Mouse (Mus musculus): ENCODE measurements around the gene Nat8f1. TPM values are rescaled to one million over a fixed set of nuclear protein-coding genes. Genes with fewer than 3 reads are reported as not detected.
"Not testable (repeated sequence)": the region's sequence is repeated elsewhere in the genome, so short reads cannot be mapped to it uniquely, and the experiment has no call there.

Gene Nat8f1
- 14.0 and 15.7 TPM in 2 replicates for polyA plus RNA-seq (2015; fragmentation: Nextera tagmentation; extraction: Ambion mirVana)

DNA sequence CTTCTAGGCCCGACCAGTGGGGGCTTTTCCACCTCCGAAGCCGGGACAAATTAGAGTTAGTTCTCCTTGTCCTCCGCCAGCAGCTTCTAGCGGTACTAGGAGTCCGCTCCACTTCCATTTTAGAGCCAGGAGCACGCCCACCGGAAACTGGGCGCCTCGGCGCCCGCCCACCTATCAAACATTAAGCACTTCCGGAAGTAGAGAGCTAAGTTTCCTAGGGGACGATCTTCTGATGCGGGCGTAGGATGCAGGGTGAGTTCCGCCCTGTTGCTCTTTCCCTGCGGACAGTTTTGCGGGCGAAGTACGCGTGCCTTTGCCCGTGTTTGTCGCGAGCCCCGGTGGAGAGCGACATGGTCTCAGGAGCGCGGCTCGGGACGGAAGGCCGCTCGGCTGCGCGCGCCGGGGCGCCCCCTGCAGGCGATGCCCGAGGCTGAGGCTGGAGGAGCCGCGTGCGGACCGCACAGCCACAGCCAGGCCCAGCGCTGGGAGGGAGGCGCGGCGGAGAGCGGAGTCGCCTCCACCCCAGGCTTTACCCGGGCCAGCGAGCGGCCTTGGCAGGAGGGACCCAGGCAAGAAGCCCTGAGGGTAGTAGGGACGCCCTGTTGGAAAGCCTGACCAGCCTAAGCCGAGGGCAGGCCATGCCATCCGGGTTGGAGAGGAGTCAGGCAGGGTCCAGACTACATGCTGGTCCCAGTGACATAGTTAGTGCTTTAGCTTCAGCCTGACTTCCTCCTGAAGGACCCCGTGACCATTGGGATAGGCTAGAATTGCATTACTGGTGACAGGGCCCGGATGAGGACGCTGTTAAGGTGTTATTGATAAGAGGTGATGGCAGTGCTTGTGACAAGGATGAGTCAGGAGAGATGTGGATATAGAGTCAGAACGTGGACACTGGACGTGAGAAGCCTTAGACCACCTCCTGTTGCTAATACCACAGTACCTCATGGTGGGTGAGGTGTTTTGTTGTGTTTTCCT, at the start of gene Nat8f1:
Gene Nat8f1, minus strand, starts transcription at position 149 of the 975 bp plus-strand sequence.
- peak within 1 kb of the TSS; percentile 85 for H3K27ac ChIP-seq
- H3K4me3 ChIP-seq (replicated peaks): peak within 1 kb of the TSS; percentile 54
- not testable (repeated sequence) for H3K27me3 ChIP-seq, H3K9me3 ChIP-seq, H3K36me3 ChIP-seq
- under 1% methylated on average over 39 of the region's 61 CpGs for WGBS
- peak; percentile 98 for ATAC-seq
- H3K4me2 ChIP-seq (replicated peaks): peak within 1 kb of the TSS; percentile 86
- H3K4me1 ChIP-seq (replicated peaks): peaks cover 17% of the 10 kb centered on the region
- H3K9ac ChIP-seq (replicated peaks): peak within 1 kb of the TSS; percentile 69

DNA sequence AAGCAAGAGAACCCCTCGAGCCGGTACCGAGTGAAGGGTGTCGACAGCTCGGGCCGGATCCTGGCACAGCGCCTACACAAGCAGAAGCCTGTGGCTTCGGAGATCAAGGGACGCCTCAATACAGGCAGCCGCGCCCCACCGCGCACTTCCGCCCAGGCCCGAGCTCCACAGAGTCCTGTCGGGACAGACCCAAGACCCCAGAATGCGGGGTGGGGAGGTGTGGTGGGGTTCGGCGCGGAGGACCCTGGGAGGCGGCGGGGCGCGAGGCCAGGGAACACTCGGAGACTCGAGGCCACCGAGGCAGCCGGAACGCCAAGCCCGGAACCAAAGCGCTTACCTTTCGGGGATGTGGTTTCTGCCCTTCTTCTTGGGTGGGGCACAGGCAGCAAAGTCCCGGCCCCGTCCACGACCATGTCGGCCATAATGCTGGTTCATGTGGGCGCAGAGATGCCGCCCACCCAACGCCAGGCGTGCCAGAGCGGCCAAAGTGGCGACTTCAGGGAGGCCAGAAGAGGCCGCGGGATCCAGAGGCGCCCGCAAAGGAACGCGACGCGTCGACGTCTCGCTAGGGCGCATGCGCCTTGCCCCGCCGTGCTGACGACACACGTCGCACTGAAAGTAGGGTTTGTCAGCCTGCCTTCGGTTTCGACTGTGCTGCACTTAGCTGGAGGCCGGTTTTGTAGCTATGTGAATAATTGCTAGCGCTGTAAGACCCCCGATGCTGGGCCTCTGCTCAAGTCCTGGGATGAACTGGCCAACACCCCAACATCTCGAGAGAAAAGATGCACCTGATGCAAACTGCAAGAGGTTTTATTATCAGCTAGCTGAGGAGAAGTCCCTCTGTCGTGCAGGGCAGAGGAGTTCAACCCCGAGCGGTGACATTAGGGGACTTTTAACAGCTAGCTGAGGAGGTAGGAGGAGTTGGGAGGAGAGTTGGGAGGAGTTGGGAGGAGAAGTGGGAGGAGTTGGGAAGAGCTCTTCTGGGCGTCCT, 45.9 kb upstream of the Nat8f1 start, which contains the start of gene Dusp11:
Gene Dusp11, minus strand, starts transcription at position 567 of the 991 bp plus-strand sequence.
- ATAC-seq: peak; percentile 97
- WGBS: under 1% methylated on average over 70 of the region's 70 CpGs

DNA sequence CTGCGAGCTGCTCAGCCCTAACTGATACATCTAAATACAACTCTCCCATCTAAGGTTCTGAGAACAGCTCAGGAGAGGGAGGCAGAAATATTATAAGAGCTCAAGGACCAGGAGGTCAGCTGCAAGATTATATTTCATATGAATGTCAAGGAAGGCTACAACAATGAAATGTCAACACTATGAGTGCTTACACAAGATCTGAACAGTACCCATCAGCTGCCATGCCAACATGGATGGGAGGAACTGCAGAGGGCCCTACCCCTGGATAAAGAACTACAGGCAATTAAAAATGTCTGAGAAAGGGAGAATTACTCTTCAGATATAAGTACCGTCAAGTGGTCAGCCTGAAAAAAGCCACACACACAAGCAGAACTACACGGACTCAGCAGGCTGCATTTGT, 42.1 kb upstream of the Nat8f1 start:
- 95% methylated on average over 3 of the region's 3 CpGs for WGBS
- ATAC-seq: no peak
- peaks cover 24% of the 10 kb centered on the region for H3K4me1 ChIP-seq (replicated peaks)
- no peaks in the 10 kb centered on the region for H3K27me3 ChIP-seq
- H3K4me3 ChIP-seq (replicated peaks): no peak overlapping the region
- no peak overlapping the region for H3K27ac ChIP-seq
- no peak overlapping the region for H3K9ac ChIP-seq (replicated peaks)
- no peaks in the 10 kb centered on the region for H3K9me3 ChIP-seq
- H3K4me2 ChIP-seq (replicated peaks): no peak overlapping the region
- H3K36me3 ChIP-seq: peaks cover 43% of the 10 kb centered on the region

More for the DNA sequence above, 45.9 kb upstream of the Nat8f1 start, which contains the start of gene Dusp11:
- H3K36me3 ChIP-seq: peaks cover 14% of the 10 kb centered on the region
- no peaks in the 10 kb centered on the region for H3K9me3 ChIP-seq
- peak within 1 kb of the TSS; percentile 93 for H3K9ac ChIP-seq (replicated peaks)
- H3K4me3 ChIP-seq (replicated peaks): peak within 1 kb of the TSS; percentile 88
- H3K4me2 ChIP-seq (replicated peaks): peak within 1 kb of the TSS; percentile 83
- no peaks in the 10 kb centered on the region for H3K27me3 ChIP-seq
- H3K4me1 ChIP-seq (replicated peaks): peaks cover 26% of the 10 kb centered on the region
- peak within 1 kb of the TSS; percentile 95 for H3K27ac ChIP-seq

DNA sequence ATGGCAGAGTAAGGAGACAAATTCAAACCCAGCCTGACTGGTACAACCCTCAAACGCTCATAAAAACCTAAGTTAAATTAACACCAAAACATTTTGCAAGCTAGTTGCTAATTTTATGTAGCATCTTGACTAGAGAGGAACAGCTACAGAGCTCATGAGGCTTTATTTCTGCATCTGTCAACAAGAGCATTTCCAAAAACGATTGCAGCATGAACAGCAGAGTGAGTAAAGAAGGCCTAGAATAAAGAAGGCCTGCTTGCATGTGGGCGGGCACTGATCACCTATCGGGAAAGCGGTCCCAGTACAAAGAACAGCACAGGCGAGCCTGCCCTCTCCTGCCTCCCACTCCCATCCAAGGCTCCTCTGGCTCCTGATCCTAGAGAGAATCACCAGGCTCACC, 33.1 kb upstream of the Nat8f1 start:
- Histone ChIP-seq H3K4me3 (replicated peaks) (no peak overlapping the region), H3K4me2 (replicated peaks) (no peak overlapping the region), H3K27me3 (no peaks in the 10 kb centered on the region), H3K9ac (replicated peaks) (no peak overlapping the region), H3K9me3 (no peaks in the 10 kb centered on the region), H3K27ac (no peak overlapping the region), H3K36me3 (peaks cover 87% of the 10 kb centered on the region), H3K4me1 (replicated peaks) (no peaks in the 10 kb centered on the region)
- no peak for ATAC-seq
- 89% methylated on average over 6 of the region's 6 CpGs for WGBS

DNA sequence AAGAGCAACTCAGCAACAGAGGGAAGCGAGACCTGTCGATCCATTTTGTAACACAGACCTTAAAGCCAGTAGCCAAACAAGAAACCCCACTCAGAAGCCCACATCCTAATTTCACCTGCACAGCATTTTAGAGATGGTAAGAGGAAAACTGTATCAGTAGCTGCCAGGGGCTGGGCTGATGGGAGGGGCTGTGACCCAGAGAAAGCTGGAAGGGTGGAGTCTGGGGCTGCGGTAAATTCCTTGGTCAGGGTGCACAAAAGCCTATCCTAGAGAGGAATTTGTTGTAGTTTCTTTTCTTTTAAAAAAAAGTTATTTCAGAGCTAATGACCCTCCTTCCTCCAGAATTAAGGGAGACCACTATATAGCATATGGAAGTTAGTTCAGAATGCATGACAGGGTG, 27.0 kb upstream of the Nat8f1 start:
- no peak overlapping the region for H3K9ac ChIP-seq (replicated peaks)
- no peaks in the 10 kb centered on the region for H3K4me1 ChIP-seq (replicated peaks)
- H3K27ac ChIP-seq: no peak overlapping the region
- no peak overlapping the region for H3K4me3 ChIP-seq (replicated peaks)
- no peaks in the 10 kb centered on the region for H3K27me3 ChIP-seq
- H3K4me2 ChIP-seq (replicated peaks): no peak overlapping the region
- peaks cover 48% of the 10 kb centered on the region for H3K36me3 ChIP-seq
- WGBS: 93% methylated on average over 3 of the region's 3 CpGs
- no peaks in the 10 kb centered on the region for H3K9me3 ChIP-seq
- no peak for ATAC-seq

DNA sequence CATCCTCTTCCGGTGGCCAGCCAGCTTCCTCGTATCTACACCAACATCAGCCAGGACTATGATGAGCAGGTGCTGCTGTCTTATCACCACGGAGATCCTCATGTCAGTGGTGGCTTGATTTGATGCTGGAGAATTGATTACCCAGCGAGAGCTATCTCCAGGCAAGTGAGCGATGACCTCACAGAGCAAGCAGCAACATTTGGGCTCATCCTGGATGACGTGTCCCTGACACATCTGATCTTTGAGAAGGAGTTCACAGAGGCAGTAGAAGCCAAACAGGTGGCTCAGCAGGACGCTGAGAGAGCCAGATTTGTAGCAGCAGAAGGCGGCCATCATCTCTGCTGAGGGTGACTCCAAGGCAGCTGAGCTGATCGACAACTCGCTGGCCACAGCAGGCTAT, 23.2 kb upstream of the Nat8f1 start:
- no peak overlapping the region for H3K4me3 ChIP-seq (replicated peaks)
- H3K9me3 ChIP-seq: no peaks in the 10 kb centered on the region
- peaks cover 3% of the 10 kb centered on the region; the same call in 1 of the 2 replicates for H3K4me1 ChIP-seq (replicated peaks)
- H3K27ac ChIP-seq: no peak overlapping the region
- peaks cover 14% of the 10 kb centered on the region for H3K36me3 ChIP-seq
- H3K9ac ChIP-seq (replicated peaks): no peak overlapping the region
- no peaks in the 10 kb centered on the region for H3K27me3 ChIP-seq
- 84% methylated on average over 10 of the region's 10 CpGs for WGBS
- H3K4me2 ChIP-seq (replicated peaks): no peak overlapping the region
- no peak for ATAC-seq

DNA sequence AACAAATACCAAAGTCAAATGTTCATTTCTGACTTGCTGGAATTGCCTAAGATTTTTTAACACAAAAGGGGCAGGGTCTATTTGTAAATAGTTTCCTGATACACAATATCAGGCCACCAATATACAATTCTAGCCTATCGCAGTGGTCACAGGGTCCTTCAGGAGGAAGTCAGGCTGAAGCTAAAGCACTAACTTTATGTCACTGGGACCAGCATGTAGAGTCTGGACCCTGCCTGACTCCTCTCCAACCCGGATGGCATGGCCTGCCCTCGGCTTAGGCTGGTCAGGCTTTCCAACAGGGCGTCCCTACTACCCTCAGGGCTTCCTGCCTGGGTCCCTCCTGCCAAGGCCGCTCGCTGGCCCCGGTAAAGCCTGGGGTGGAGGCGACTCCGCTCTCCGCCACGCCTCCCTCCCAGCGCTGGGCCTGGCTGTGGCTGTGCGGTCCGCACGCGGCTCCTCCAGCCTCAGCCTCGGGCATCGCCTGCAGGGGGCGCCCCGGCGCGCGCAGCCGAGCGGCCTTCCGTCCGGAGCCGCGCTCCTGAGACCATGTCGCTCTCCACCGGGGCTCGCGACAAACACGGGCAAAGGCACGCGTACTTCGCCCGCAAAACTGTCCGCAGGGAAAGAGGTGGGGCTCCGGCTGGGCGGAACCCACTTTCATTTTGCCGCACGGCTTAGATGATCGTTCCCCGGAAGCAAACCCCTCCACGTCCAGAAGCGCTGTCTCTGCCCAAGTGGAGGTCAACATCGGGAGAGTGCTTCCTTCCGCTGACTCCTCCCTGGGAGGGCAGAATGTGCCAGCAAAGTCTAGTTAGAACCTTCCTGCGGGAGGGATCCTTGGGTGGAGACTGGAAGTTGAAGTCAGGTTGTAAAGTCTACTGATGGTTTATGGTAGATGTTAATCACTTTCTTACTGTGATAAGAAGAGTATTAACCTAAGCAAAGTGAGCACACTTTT, 21.3 kb upstream of the Nat8f1 start:
- not testable (repeated sequence) for H3K9me3 ChIP-seq; H3K27me3 ChIP-seq; H3K4me1 ChIP-seq (replicated peaks); H3K27ac ChIP-seq; H3K36me3 ChIP-seq
- ATAC-seq: peak; percentile 98
- H3K9ac ChIP-seq (replicated peaks): peak overlapping the region; percentile 54
- H3K4me3 ChIP-seq (replicated peaks): peak overlapping the region; percentile 46
- WGBS: 1% methylated on average over 49 of the region's 50 CpGs
- peak overlapping the region; percentile 51 for H3K4me2 ChIP-seq (replicated peaks)

DNA sequence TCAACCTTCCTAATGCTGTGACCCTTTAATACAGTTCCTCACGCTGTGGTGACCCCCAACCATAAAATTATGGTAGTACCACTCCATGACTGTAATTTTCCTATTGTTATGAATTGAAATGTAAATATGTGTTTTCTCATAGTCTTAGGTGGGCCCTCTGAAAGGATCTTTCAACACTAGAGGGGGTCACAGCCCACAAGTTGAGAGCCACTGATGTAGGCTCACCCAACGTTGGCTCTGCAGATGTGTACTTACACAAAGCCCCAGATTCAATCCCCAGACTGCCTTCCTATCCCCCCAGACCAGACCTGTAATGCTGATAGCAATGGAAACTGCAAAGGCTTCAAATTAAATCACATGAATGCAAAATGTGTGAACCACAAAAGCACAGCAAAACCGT, 20.2 kb upstream of the Nat8f1 start:
- no peaks in the 10 kb centered on the region for H3K27me3 ChIP-seq
- H3K4me3 ChIP-seq (replicated peaks): no peak overlapping the region
- H3K36me3 ChIP-seq: peaks cover 13% of the 10 kb centered on the region
- H3K4me2 ChIP-seq (replicated peaks): no peak overlapping the region
- no peaks in the 10 kb centered on the region for H3K9me3 ChIP-seq
- no peak overlapping the region for H3K27ac ChIP-seq
- 60% methylated on average over 3 of the region's 3 CpGs for WGBS
- H3K4me1 ChIP-seq (replicated peaks): peaks cover 3% of the 10 kb centered on the region; the same call in 1 of the 2 replicates
- H3K9ac ChIP-seq (replicated peaks): no peak overlapping the region
- ATAC-seq: no peak

DNA sequence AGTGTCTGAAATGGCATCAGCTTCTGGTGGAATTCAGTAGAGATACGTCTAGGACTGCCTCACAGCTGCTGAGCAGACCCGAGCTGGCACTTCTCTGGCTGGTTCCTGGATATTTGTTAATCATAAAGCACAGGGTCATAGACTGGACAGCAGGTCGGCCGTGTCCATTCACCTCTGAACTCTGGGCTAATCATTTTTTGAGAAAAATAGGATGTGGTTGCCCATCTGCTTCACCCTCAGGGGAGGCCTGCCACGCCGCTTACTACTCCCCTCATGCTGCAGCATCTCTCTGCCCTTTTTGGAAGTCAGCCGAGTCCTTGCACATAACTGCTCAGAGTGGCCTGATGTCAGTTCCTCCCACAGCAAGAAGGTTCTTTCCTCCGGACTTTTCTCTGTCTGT, 18.6 kb upstream of the Nat8f1 start:
- ATAC-seq: no peak
- Histone ChIP-seq H3K4me1 (replicated peaks) (peaks cover 3% of the 10 kb centered on the region; the same call in 1 of the 2 replicates), H3K9me3 (no peaks in the 10 kb centered on the region), H3K9ac (replicated peaks) (no peak overlapping the region), H3K27me3 (no peaks in the 10 kb centered on the region), H3K4me3 (replicated peaks) (no peak overlapping the region), H3K36me3 (peaks cover 29% of the 10 kb centered on the region), H3K27ac (no peak overlapping the region), H3K4me2 (replicated peaks) (no peak overlapping the region)
- WGBS: 86% methylated on average over 8 of the region's 8 CpGs

DNA sequence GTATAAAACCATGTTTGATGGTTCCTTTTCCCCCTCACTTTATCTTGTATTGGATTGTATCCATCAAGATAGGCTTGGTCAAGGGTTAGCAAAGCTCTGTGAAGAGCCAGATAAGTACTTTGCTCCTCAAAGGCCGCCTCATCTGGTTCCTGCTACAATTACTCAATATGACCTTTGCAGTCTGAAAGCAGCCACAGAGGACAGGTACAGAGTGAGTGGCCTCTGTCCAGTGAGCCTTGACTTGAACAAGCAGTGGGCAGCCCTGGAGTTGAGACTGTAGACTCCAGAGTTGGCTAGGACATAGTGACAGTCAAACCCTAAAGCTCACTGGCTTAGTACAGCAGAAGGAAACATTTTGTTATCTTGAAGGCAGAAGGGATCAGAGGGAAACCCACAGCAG, 13.8 kb upstream of the Nat8f1 start:
- Histone ChIP-seq H3K27ac (no peak overlapping the region), H3K9me3 (no peaks in the 10 kb centered on the region), H3K27me3 (no peaks in the 10 kb centered on the region), H3K4me2 (replicated peaks) (no peak overlapping the region), H3K4me3 (replicated peaks) (no peak overlapping the region), H3K9ac (replicated peaks) (no peak overlapping the region), H3K36me3 (peaks cover 71% of the 10 kb centered on the region), H3K4me1 (replicated peaks) (no peaks in the 10 kb centered on the region)
- 81% methylated on average over 1 of the region's 1 CpGs for WGBS
- no peak for ATAC-seq
